Mouse (Mus musculus): ENCODE measurements at regions not wholly inside any gene's neighbourhood (a gene's known extent, or its start where the extent isn't known, plus 50 kb on each side); places are given as distances from the start of the nearest gene placed in this dataset.

DNA sequence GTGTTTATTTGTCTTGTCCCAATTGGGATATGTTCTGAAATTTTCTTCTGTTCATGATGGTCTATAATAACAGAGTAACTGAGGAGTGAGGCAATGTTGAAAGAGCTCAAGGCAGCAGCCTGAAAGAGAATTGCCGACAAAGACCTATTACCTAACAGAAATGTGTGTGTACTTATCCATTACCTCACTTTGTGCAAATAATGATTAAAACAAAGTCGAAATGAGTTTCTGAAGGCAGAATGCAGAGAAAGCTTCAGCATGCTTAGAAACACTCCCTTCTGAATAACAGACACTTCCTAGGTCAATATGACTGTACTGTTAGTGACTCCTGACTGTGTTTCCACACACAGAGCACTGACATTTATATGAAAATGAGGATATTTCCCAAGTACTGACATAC, 63.0 kb downstream of the Kbtbd8 start:
- DNase-seq (ENCODE audit: low spot score): no peak

DNA sequence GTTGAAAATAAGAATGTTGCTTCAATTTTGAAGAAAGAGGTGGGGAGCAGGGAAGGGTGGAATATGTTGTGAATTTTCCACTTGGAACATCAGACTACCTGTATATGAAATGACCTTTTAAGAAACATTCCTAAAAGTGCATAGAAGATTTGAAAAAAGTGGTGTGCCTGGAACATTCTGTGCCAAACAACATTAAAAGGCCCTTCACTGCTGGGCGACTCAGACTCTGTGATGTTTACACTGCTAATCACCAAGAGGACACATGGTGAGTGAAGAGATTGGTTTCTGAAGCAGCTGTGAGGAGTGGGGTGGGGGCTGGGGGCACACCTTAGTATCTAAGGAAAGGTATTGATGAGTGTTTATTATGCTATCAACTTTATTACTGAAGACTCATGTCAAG, 65.2 kb downstream of the Kbtbd8 start:
- no peak for DNase-seq (ENCODE audit: low spot score)

DNA sequence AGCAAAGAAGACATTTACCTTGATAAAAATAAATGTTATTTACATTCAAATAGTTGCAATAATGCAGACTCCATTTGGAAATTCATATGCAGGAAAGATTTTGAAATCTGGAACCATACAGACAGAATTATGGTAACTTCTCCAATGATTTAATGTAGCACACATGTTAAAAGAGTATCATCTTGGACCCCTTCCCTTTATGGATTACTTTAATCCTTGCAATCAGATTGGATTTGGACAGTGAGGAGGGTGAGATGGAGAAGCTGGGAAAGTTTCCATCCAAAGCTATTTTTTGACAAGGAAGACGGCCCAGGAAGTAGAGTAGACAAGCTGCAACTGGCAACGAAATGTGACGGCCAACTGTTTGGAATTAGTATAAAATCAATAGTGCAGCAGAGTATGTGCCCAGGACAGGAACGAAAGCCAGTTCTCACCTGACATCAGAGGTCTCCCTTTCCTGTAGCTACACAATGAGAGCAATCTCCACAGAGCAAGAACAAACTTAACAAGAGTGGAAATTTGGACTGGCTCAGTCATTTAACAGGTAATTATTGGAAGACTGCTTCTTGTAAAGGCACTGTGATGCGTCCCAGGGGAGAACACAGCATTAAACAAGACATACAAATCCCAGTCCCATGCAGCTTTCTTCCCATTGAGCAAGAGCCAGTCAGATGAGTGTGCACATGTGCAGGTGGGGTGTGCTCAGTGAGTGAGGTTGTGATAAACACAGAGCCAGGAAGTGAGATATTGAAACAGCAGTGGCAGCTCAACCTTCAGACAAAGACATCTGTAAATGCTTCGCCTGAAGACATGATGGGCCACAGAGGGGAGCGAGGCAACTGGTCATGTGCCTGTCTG, 68.3 kb downstream of the Kbtbd8 start:
- DNase-seq (ENCODE audit: low spot score): no peak

DNA sequence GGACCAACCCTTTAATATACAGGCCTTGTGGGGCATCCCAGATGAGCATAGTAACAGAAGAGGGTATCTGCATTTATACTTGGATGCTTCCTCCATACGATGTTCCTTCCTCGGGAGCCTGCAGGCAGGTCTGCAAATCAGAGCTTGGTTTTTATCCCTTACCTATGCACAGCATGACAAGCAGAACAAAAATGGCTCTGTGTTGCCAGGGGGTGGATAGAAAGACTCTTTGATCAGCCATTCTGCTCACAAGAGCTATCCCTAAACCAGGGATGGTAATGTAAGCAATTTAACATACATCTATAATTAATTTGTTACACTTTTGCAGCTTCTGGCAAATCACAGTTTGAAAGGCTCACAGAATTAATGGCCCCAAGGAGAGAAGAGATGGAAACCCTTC, 79.6 kb downstream of the Kbtbd8 start:
- no peak for DNase-seq (ENCODE audit: low spot score)

DNA sequence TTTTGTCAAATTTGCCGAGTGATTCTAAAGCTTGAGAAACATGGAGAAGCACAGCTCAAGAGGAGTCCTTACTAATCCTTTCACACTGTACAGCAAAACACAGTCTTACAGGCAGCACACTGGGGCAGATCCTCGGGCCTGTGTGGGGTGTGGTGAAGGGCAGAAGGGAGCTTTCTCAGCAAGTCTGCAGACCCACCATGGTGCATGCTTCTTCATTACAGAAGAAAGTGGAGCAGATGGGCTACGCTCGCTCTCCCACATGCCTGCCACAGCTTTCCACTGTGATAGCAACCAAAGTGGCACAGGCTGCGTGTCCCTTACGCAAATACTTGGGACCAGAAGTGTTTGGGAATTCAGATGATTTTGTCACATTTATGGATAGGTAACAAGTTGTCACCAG, 81.6 kb downstream of the Kbtbd8 start:
- no peak for DNase-seq (ENCODE audit: low spot score)

DNA sequence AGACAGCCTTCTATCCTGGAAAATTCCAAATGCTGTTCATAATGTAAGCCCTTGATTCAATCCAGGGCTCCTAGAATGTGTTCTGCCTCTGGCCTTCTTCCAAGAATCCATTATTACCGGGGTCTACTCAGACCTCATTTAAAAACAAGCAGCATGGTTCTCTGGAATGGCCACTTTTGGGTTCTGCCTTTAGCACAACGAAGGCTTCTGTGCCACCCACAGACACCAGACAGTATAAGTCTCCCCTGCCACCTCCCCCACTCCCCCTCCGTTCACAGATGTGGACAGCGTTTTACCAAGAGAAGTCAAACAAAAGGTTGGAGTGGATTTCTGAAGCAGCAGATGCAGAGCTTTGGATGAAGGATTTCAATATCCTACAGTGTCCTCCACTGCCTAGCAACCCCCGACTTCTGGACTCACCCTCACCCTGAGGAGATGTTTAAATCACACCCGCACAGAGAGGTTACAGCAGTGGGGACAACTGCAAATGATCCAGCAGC, 85.3 kb downstream of the Kbtbd8 start:
- DNase-seq (ENCODE audit: low spot score): no peak

DNA sequence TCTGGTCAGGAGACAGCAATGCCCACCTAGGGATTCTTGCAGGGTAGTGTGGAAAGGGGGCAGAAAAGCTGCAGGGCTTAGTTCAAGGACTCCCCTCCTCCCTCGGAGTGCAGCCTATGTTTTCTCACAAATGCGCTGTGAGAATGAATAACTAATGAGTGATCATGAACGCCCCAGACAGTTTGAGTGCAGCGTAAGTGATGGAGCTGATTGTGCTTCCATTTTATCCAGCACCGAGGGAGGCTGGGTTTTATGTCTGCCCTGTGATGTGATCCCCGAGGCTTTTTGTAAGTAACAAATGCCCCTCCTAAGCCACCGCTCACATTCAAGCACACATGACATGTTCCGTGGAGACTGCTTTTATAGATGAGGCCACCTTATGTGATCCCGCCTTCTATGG, 85.9 kb downstream of the Kbtbd8 start:
- DNase-seq (ENCODE audit: low spot score): no peak

DNA sequence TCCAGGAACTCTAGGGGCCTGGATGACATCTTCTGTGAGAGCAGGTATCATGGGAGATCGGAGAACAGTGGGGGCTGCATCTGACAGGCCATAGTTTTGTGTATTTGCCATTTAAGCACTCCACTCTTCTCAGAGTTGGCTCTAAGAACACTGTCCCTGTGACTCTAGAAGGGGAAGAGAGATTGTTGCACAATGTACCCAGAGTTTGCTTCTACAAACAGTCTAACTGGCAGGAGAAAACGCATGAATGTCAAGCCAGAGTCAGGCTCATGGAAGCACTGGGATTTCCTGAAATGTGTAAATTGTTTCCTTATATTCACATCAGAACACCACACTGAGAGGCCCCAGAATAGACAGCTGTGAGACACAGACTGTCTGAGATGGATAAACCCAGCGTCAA, 87.2 kb downstream of the Kbtbd8 start:
- DNase-seq (ENCODE audit: low spot score): no peak

DNA sequence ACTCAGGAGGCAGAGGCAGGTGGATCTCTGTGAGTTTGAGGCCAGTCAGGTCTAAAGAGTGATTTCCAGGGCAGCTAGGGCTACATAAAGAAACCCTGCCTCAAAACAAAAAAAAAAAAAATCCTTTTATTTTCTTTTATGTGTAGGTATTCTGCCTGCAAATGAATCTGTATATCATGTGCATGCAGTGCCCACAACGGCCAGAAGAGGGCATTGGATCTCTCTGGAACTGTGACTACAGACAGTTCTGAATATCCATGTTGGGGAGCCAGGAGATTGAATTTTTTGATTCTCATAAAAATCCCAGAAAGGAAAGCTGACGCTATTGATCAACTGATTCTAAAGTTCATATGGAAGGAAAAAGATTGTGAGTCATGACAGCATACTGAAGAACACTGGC, 90.0 kb downstream of the Kbtbd8 start:
- DNase-seq (ENCODE audit: low spot score): peak; percentile 4

DNA sequence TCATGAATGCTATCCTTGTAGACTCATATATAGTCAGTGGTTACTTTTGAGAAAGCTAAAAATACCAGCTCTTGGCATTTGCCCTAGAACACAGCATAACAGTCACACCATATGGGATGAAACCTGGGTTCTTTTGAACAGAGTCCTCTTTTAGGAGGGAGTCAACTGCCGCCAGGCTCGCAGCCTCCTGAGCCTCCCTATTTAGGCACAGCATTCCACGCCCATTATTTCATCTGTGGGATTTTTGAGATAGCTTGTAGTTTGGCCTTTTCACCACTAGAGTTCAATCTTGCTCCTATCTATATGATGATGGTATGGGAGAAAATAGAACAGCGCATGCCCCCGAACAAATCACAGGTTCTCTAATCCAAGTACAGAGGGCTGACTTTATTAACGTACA, 100.4 kb downstream of the Kbtbd8 start:
- DNase-seq (ENCODE audit: low spot score): no peak

DNA sequence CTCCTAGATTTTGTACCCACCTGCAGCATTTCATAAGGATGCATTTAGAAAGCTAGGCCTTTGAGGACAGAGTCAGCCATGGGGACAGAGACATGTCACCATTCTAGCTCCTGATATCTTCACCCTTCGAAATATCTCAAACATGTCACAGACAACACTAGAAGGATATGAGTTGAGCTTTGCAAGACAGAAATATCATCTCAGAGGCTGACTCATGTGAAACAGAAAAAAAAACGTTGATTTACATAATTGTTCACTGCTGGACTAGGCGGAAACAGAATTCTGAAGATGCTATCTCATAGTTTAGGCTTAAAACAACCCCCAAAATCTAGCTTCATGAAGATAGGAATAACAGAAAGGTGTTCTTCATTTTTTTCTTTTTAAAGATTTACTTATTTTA, 101.8 kb downstream of the Kbtbd8 start:
- no peak for DNase-seq (ENCODE audit: low spot score)

DNA sequence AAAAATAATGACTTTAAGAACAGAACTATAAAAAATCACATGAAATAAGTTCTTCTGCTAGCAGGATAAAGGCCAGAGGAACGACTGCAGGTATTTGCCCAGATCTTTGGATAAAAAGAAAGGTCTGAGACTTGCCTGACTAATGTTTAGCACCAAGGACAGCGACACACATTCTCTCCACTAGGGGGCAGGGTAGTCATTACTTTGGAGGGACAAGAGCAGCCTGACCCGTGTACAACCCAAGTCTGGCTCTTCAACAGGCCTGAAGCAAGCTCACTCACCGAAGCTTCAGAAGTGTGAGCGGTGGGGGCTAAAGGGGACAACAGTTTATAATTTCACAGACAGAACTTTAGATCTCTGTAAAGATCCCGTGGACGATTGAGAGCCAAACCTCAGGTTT, 98.4 kb upstream of the Gm10234 start:
- peak; percentile 71 for DNase-seq (ENCODE audit: low spot score)

DNA sequence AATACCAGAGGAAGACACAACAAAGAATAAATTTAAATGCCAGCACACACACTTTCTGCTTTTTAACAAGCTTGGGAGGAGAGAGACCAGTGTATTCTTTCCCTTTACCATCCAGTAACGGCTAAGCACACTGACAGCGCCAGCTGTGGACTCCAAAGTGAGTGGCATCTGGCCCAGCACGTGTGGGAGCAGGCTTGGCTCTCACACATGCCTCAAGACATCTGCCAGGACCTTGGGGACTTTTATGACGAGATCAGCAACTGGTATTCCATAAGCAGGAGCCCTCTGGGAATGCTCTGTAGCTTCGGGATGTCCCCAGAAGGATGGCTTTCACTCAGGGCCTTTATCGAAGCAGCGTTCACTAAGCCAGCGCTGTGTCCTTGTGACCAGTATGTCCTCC, 92.0 kb upstream of the Gm10234 start:
- DNase-seq (ENCODE audit: low spot score): no peak

DNA sequence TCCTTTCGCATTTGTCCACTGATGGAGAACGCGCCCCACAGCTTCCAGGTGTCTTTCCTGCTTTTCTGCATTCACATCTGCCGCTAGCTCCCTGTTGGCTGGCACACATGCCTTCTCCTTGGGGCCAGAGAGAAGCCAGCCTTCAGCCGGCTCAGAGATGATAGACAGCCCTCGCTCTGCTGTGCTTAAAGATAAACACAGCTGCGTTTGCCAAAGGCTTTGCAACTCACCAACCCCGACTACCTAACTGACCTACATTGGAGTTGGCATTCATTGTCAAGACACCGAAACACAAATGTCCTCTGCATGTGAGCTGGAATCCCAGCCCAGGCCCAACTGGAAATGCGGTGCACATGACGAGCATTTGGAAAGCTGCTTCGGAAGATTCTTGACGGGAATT, 87.2 kb upstream of the Gm10234 start:
- DNase-seq (ENCODE audit: low spot score): no peak

DNA sequence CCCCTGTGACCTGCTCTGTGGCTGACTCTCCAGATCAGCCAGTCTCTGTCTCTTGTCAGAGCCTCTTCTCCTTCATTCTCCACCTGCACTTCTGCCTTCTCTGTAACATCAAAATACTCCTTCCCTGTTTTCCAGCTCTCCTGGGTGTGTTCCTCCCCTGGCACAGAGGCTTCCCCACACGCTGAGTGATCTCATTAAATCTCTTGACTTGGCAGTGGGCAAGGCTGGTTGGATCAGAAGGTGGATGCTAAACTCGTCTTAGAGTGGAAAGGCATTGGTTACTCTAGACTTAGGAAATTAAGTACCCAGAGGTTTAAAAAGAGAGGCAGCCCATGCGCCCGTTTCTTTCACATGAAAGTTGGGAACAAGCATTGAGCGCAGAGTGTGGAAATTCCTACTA, 78.3 kb upstream of the Gm10234 start:
- DNase-seq (ENCODE audit: low spot score): no peak

DNA sequence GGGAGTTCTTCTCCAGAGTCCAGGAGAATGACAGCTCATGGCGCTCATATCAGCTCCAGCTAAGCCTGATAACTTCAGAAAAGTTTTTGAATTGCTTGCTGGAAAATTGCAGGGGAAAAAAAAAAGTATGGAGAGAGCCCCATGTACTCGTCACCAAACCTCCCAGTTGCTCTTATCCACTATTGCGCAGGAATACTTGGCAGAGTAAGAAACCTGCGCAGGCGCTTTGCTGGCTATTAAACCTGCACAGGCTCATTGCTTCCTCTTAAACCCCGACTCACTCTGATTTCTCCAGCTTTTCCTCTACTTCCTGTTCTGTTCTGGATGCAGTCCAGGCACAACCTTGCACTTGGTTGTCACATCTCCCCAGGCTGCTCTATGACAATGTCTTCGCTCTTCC, 77.0 kb upstream of the Gm10234 start:
- DNase-seq (ENCODE audit: low spot score): no peak

DNA sequence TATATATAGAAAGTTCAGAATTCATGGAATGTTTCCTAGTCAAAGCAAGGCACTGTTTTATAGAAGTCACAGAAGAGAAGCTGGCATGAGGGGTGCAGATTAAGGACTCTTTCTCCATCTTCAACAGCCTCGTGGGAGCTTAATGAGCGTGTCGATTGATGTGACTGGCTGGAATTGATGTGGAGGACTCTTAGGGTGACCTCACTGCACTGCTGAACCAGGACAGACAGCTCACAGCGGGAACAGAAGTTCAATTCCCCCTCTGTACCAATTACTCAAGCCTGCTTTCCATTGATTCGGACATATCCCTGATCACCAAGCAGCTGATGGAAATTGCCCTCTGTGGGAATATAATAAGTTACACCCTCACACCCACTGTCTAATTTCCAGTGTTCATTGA, 65.6 kb upstream of the Gm10234 start:
- DNase-seq (ENCODE audit: low spot score): no peak

DNA sequence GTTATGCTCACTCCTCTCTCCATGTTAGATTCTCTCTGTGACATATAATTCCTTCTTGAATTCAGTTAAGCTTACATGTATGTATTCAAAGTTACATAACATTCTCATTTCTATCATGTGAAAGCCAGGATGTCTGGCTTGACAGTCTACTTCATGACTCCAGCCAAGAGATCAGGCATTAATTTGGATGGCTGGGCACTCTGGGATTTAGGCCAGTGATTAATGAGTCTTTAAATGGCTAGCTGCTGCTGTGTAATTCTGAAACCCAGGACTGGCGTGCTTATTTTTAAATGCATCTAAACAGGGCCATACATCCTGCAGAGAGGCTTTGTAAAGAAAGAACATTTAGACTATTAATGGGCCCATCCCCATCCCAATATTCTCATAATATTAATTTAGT, 60.9 kb upstream of the Gm10234 start:
- DNase-seq (ENCODE audit: low spot score): no peak

DNA sequence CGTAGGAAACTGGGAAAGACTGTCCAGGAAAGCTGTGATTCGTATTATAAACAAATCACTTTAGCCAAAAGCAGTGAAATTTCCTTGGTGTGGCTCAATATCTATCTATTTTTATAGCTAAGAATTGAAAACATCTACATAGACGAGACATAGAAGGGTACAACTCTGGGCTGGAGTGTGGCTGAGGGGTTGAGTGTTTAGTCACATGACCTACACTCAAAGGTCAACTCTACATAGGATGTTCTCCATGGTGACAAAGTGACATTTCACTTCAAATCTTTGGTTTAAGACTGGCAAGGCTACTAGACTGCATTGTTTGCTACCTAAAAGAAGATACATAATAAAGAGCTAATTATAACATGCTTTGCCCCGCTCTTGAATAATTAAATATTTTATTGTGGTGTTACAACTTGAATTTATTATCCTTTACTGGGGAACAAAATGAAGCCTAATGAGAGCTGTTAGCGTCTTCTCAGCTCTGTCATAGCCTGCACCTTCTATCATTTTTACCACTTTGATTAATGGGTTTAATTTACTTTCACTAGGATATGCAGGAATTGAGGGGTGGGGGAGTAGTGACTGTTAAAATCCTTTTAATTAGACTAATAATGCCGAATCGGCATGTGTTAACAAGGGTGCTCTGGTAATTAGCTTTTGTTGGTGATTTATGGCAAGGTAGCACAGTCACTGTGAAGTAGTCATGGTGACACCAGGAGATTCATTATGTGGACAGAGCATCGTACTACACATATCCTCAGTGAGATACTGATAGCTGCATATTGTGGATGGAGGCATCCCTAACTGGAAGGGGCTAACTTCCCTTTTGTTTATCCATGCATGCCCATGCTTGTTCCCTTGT, 57.7 kb upstream of the Gm10234 start:
- DNase-seq (ENCODE audit: low spot score): no peak

DNA sequence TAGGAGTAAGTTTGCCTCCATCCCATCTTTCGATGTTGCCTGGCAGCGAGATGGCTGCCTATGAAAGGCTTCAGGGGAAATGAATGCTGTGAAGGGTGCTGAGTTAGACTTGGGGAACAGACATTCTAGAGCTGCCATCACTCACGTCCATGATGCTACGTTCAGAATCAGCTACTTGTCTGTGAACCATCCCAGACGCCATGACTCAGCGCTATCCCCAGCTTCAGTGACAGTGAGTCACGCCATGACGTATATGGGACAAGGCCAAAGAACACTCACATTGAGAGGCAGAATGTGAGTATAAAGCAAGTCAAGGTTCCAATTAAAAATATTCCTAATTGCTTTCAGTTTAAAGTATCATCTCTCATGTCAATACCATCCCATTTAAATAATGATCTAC, 52.4 kb upstream of the Gm10234 start:
- no peak for DNase-seq (ENCODE audit: low spot score)
